Mouse (Mus musculus): ENCODE results near the gene Cldn2. TPM values are rescaled to one million over a fixed set of nuclear protein-coding genes. Genes with fewer than 3 reads are reported as not detected.
"Not testable (repeated sequence)": the region's sequence is repeated elsewhere in the genome, so short reads cannot be mapped to it uniquely, and the experiment has no call there.

The Cldn2 gene
- 0.14 and 0.34 TPM in 2 replicates for polyA plus RNA-seq (2015; fragmentation: Nextera tagmentation; extraction: Ambion mirVana)

DNA sequence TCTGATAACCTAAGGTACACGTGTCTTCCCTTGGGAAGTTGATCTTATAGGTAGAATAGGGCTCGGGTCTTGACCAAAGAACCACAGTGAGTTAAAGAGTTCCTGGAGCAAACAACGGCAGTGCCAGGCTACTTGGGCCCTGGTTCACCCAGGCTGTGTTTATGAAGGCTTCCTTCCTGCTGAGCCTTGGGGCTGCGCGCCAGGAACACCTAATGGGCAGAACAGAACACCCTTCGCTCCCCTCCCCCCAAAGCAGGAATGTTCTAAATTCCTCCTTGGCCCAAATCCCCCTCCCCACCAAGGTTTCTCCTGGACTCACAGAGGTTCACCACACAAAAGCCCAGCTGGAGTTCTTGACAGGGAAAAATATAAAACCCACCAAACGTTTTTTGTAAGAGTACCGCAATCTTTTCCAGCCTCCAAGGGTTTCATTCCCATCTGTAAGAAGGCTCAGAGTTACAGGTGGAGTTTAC is at the start of gene Cldn2:
Cldn2 (plus strand) TSS at position 423 of the 473 bp plus-strand sequence.
- Histone ChIP-seq H3K4me1 (no peaks in the 10 kb centered on the region), H3K27me3 (no peaks in the 10 kb centered on the region), H3K9ac (no peak within 1 kb of the TSS), H3K9me3 (replicated peaks) (no peaks in the 10 kb centered on the region), H3K4me3 (no peak within 1 kb of the TSS), H3K4me2 (no peak within 1 kb of the TSS), H3K27ac (no peak within 1 kb of the TSS), H3K36me3 (ENCODE audit: poor library complexity, severe bottlenecking) (no peaks in the 10 kb centered on the region)
- no peak for ATAC-seq
- WGBS = 66% methylated on average over 8 of the region's 8 CpGs

DNA sequence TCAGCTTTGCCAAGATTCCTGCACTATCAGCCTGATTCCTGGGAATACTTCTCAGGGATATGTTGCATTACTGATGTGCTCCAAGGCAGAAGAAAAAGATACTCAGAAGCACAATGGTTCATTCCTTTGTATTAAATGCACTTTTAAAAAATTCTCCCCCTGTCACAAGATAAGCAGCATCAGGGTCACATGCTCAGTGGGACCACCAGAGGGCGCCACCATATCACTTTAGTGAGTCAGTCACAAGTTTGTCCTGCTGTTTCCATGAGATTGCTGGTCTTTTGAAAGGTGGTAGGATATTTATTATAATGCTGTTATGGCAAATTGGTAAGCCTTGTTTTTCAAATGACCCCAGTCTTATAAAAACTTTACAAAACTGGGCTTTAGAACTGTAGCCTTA is 48.8 kb upstream of the Cldn2 start:
- no peaks in the 10 kb centered on the region for H3K9me3 ChIP-seq (replicated peaks)
- H3K4me2 ChIP-seq = no peak overlapping the region
- H3K27me3 ChIP-seq = no peaks in the 10 kb centered on the region
- ATAC-seq = no peak
- WGBS = 0% methylated on average over 1 of the region's 1 CpGs
- H3K9ac ChIP-seq = no peak overlapping the region
- no peaks in the 10 kb centered on the region for H3K4me1 ChIP-seq
- no peaks in the 10 kb centered on the region for H3K36me3 ChIP-seq (ENCODE audit: poor library complexity, severe bottlenecking)
- no peak overlapping the region for H3K27ac ChIP-seq
- no peak overlapping the region for H3K4me3 ChIP-seq

DNA sequence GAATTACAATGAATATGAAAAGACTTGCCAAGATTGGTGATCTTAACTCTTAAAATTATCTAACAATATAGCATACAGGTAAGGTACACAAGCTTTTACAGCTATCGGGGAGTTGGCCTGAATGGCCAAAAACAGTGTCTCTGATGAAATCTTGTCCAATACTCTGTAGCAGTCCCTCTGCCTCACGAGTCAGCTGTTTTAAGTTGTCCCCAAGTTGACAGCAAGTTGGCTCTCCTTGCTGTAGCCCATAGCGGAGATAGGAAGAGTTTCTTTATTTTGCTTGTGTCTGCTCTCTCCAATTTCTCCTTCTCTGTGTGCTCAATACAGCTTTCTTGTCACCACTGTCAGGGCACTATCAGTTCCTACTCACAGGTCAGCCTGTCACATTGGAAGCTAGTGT is 42.0 kb upstream of the Cldn2 start:
- not testable (repeated sequence) for H3K9ac ChIP-seq; H3K36me3 ChIP-seq (ENCODE audit: poor library complexity, severe bottlenecking); ATAC-seq; H3K4me2 ChIP-seq; H3K27me3 ChIP-seq; H3K9me3 ChIP-seq (replicated peaks); H3K4me1 ChIP-seq; H3K4me3 ChIP-seq; H3K27ac ChIP-seq
- 85% methylated on average over 3 of the region's 3 CpGs for WGBS

- Histone ChIP-seq H3K4me1 (no peaks in the 10 kb centered on the region), H3K4me3 (no peak overlapping the region), H3K27me3 (no peaks in the 10 kb centered on the region), H3K9ac (no peak overlapping the region), H3K4me2 (no peak overlapping the region), H3K9me3 (replicated peaks) (no peaks in the 10 kb centered on the region), H3K27ac (no peak overlapping the region), H3K36me3 (ENCODE audit: poor library complexity, severe bottlenecking) (no peaks in the 10 kb centered on the region)
- WGBS = 88% methylated on average over 2 of the region's 2 CpGs
- no peak for ATAC-seq
These were observed 38.1 kb upstream of the Cldn2 start for GRCm38 (mm10) chrX:139762546-139762945.

DNA sequence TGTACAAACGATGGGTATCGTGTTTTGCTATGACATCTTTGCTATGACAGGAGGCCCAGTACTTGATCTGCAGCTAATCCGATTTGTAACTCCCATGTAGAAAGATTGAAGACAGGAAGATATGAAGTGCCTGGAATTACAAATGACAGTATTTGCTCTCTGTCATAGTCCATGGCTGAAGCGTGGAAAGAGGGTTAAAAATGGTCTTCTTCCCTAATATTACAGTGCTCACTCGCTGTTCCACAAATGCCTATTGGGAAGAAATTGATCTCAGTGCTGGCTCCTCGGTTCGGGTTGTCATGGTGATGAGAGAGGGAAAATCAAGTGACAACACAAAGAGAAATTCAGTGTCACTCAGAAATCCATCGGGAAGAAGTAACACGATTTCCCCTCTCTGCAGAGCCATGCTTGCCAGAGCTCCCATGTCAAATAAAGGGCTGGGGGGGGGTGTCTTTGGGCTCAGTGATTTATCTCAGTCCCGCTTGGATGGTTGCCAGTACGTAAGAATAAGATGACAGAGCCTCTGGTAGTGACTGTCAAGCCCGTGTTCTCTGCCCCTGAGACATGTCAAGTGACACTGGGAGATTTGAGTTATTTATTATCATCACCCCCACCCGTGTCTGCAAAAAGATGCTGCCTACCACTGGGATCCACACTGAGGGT is 30.5 kb upstream of the Cldn2 start:
- Histone ChIP-seq H3K9me3 (replicated peaks) (no peaks in the 10 kb centered on the region), H3K27me3 (peaks cover 6% of the 10 kb centered on the region; the same call in 1 of the 2 replicates), H3K9ac (no peak overlapping the region), H3K27ac (no peak overlapping the region), H3K4me2 (no peak overlapping the region), H3K36me3 (ENCODE audit: poor library complexity, severe bottlenecking) (no peaks in the 10 kb centered on the region), H3K4me3 (no peak overlapping the region), H3K4me1 (no peaks in the 10 kb centered on the region)
- peak; percentile 33; the same call in 1 of the 2 replicates for ATAC-seq
- 76% methylated on average over 13 of the region's 13 CpGs for WGBS

GRCm38 (mm10) chrX:139774309-139775083 is 26.1 kb upstream of the Cldn2 start:
- peak; percentile 53; the same call in 1 of the 2 replicates for ATAC-seq
- H3K9me3 ChIP-seq (replicated peaks) = no peaks in the 10 kb centered on the region
- H3K27ac ChIP-seq = no peak overlapping the region
- H3K27me3 ChIP-seq = peaks cover 6% of the 10 kb centered on the region; the same call in 1 of the 2 replicates
- no peaks in the 10 kb centered on the region for H3K4me1 ChIP-seq
- no peak overlapping the region for H3K4me3 ChIP-seq
- WGBS = 32% methylated on average over 18 of the region's 18 CpGs
- H3K4me2 ChIP-seq = no peak overlapping the region
- H3K36me3 ChIP-seq (ENCODE audit: poor library complexity, severe bottlenecking) = no peaks in the 10 kb centered on the region
- H3K9ac ChIP-seq = no peak overlapping the region

GRCm38 (mm10) chrX:139775084-139775612 is 25.5 kb upstream of the Cldn2 start:
- no peak overlapping the region for H3K4me3 ChIP-seq
- H3K27ac ChIP-seq = no peak overlapping the region
- 0 out of 2 replicates have a peak, but pooled peaks have one; percentile 13 for ATAC-seq
- WGBS = 70% methylated on average over 7 of the region's 7 CpGs
- H3K4me2 ChIP-seq = no peak overlapping the region
- no peaks in the 10 kb centered on the region for H3K36me3 ChIP-seq (ENCODE audit: poor library complexity, severe bottlenecking)
- H3K27me3 ChIP-seq = peaks cover 6% of the 10 kb centered on the region; the same call in 1 of the 2 replicates
- H3K9ac ChIP-seq = no peak overlapping the region
- no peaks in the 10 kb centered on the region for H3K9me3 ChIP-seq (replicated peaks)
- no peaks in the 10 kb centered on the region for H3K4me1 ChIP-seq

GRCm38 (mm10) chrX:139777357-139777756 is 23.3 kb upstream of the Cldn2 start:
- no peak overlapping the region for H3K4me2 ChIP-seq
- no peaks in the 10 kb centered on the region for H3K36me3 ChIP-seq (ENCODE audit: poor library complexity, severe bottlenecking)
- H3K27me3 ChIP-seq = peaks cover 6% of the 10 kb centered on the region; the same call in 1 of the 2 replicates
- no peaks in the 10 kb centered on the region for H3K9me3 ChIP-seq (replicated peaks)
- no peak overlapping the region for H3K27ac ChIP-seq
- H3K9ac ChIP-seq = no peak overlapping the region
- H3K4me3 ChIP-seq = no peak overlapping the region
- ATAC-seq = no peak
- 41% methylated on average over 4 of the region's 4 CpGs for WGBS
- H3K4me1 ChIP-seq = no peaks in the 10 kb centered on the region

DNA sequence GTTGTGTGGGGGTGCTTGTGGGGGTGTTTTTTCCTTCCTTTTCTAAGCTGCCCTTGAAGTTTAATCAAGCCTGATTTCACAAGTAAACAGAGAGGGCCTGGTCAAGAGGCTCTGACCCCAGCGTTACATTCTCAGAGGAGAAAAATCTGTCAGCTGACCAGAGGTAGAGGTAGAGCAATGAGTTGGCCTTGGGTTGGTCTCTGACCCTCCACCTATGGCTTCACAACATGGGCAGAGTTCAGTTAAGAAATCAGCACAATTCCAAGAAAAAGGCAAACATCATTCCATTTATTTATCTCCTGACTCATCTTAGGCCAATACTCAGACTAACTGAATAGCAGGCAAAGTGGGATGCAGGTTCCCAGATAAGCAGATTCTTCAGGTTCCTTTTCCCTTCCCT is 21.7 kb upstream of the Cldn2 start:
- peaks cover 6% of the 10 kb centered on the region; the same call in 1 of the 2 replicates for H3K27me3 ChIP-seq

DNA sequence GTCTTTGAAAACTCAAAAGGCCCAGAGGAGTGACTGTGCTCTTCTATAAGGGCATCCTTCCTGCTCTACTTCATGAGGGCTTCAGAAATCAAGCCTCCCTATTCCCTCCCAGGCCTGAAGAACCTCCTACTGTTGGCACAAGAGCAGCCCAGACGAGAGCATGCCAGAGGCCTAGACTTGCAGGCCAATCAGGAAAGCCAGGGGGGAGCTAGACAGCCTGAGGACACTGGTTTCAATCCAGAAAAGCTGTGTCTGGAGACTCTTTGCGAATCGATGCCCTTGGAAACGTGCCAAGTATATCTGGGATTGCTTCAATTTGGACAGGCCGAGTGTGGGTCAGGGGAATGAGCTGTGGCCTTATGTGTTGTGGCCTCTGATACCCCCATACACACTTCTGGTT is 21.2 kb upstream of the Cldn2 start:
- H3K4me3 ChIP-seq = no peak overlapping the region

More for the DNA sequence above, 21.7 kb upstream of the Cldn2 start:
- Histone ChIP-seq H3K4me1 (0 out of 2 replicates have a peak, but pooled peaks cover 5% of the 10 kb centered on the region), H3K4me3 (no peak overlapping the region), H3K36me3 (ENCODE audit: poor library complexity, severe bottlenecking) (no peaks in the 10 kb centered on the region), H3K4me2 (no peak overlapping the region), H3K27ac (no peak overlapping the region), H3K9ac (no peak overlapping the region), H3K9me3 (replicated peaks) (no peaks in the 10 kb centered on the region)
- ATAC-seq = no peak
- WGBS = 71% methylated on average over 1 of the region's 1 CpGs

DNA sequence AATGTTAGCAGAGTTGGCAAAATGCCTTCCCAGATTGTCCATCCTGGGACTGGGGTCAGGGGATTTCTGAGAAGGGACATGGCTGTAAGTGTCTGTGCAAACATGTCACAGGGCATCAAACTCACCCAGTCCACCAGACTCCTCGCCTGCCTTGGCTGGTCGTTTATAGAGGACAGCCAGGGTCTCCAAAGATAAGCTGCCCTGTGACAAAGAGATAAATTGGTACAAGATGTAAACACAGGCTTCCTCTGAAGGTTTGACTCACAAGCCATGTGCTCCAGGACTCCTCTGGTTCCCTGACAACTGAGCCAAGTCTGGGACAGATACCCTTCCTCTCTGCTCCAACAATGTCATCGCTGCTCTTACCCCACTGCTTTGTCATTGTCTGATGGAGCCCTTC is 19.6 kb upstream of the Cldn2 start:
- ATAC-seq = no peak
- 0 out of 2 replicates have a peak, but pooled peaks cover 5% of the 10 kb centered on the region for H3K4me1 ChIP-seq
- H3K27ac ChIP-seq = no peak overlapping the region
- WGBS = 68% methylated on average over 3 of the region's 3 CpGs
- no peaks in the 10 kb centered on the region for H3K27me3 ChIP-seq
- H3K9me3 ChIP-seq (replicated peaks) = no peaks in the 10 kb centered on the region
- no peaks in the 10 kb centered on the region for H3K36me3 ChIP-seq (ENCODE audit: poor library complexity, severe bottlenecking)
- no peak overlapping the region for H3K4me3 ChIP-seq
- H3K4me2 ChIP-seq = no peak overlapping the region
- H3K9ac ChIP-seq = no peak overlapping the region

More for the DNA sequence above, 21.2 kb upstream of the Cldn2 start:
- ATAC-seq = no peak
- 81% methylated on average over 5 of the region's 5 CpGs for WGBS
- Histone ChIP-seq H3K9ac (no peak overlapping the region), H3K27me3 (peaks cover 6% of the 10 kb centered on the region; the same call in 1 of the 2 replicates), H3K27ac (no peak overlapping the region), H3K36me3 (ENCODE audit: poor library complexity, severe bottlenecking) (no peaks in the 10 kb centered on the region), H3K4me2 (no peak overlapping the region), H3K4me1 (0 out of 2 replicates have a peak, but pooled peaks cover 5% of the 10 kb centered on the region), H3K9me3 (replicated peaks) (no peaks in the 10 kb centered on the region)

DNA sequence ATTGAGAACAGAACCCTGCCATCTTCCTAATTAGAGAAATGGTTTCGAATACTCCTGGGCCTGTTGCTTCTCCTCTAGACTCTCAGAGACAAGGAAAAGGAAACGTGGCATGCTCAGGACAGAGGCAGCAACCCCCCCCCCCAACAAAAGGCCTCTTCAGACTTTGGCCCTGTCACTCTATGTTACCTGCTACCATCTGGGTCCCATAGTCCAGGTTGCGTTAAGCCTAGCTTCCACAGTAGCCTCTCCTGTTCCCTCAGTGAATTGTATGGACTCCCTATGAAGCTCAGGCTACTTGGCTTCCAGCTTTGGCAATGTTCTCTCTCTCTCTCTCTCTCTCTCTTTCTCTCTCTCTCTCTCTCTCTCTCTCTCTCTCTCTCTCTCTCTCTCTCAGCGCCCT is 19.1 kb upstream of the Cldn2 start:
- ATAC-seq = no peak
- no peak overlapping the region for H3K27ac ChIP-seq
- H3K4me2 ChIP-seq = no peak overlapping the region
- H3K9me3 ChIP-seq (replicated peaks) = no peaks in the 10 kb centered on the region
- 80% methylated on average over 4 of the region's 4 CpGs for WGBS
- no peaks in the 10 kb centered on the region for H3K36me3 ChIP-seq (ENCODE audit: poor library complexity, severe bottlenecking)
- no peak overlapping the region for H3K4me3 ChIP-seq
- no peaks in the 10 kb centered on the region for H3K27me3 ChIP-seq
- no peak overlapping the region for H3K9ac ChIP-seq
- H3K4me1 ChIP-seq = 0 out of 2 replicates have a peak, but pooled peaks cover 5% of the 10 kb centered on the region
